Mouse (Mus musculus) brain, embryonic 14.5 days (tissue): ENCODE data around the gene Ccdc78. TPM values are rescaled to one million over a fixed set of nuclear protein-coding genes. Genes with fewer than 3 reads are reported as not detected.
A peak's percentile ranks its signal among the peaks of the same experiment; 100 is the strongest.

Source experiments
- DNase-seq: peaks from one replicate; pipeline ENCODE4 v3.0.0-alpha.2; 2011; ENCODE audit warnings: low read depth
- CTCF ChIP-seq: fragments of 200-500 bp; IDR thresholded peaks from 2 replicates; pipeline ENCODE4 v1.5.1; 2012; ENCODE audit warnings: inconsistent platforms, mild to moderate bottlenecking, moderate library complexity, borderline replicate concordance; ENCODE audit not compliant: insufficient read depth, insufficient read length; ENCODE audit errors: extremely low read depth
- POLR2A ChIP-seq: fragments of 200-500 bp; IDR thresholded peaks from 2 replicates; pipeline ENCODE4 v1.6.1; 2012; ENCODE audit warnings: mild to moderate bottlenecking, inconsistent platforms, borderline replicate concordance; ENCODE audit not compliant: poor library complexity, insufficient read depth, insufficient read length, severe bottlenecking; ENCODE audit errors: extremely low read depth
- polyA plus RNA-seq: library from polyadenylated mRNA; depleted of rRNA; stranded (reverse); fragments of >200 nt; gene quantifications from 2 replicates; pipeline ENCODE4 v1.2.3, GENCODE M21; 2012

Gene Ccdc78
- polyA plus RNA-seq, 1 experiment = 0.08 TPM

- TF ChIP-seq POLR2A = peak; percentile 82
- TF ChIP-seq CTCF = no peak
- DNase-seq = peak; percentile 99
Measured at GRCm38 (mm10) chr17:25832436-25833290, 46.3 kb downstream of the Ccdc78 start.

GRCm38 (mm10) chr17:25833291-25833663 lies 46.9 kb downstream of the Ccdc78 start, which contains the start of gene Stub1:
Gene Stub1, minus strand, starts transcription at chr17:25833404.
- TF ChIP-seq POLR2A (no peak), CTCF (no peak)
- DNase-seq = peak; percentile 93

GRCm38 (mm10) chr17:25833961-25834594 lies 47.7 kb downstream of the Ccdc78 start:
- no peak for TF ChIP-seq CTCF
- no peak for TF ChIP-seq POLR2A

GRCm38 (mm10) chr17:25834595-25835222 lies 48.3 kb downstream of the Ccdc78 start:
- no peak for DNase-seq
- TF ChIP-seq CTCF (no peak), POLR2A (no peak)

More at GRCm38 (mm10) chr17:25833961-25834594, 47.7 kb downstream of the Ccdc78 start:
- DNase-seq = no peak

GRCm38 (mm10) chr17:25835301-25835700 lies 48.9 kb downstream of the Ccdc78 start:
- no peak for DNase-seq
- TF ChIP-seq CTCF (no peak), POLR2A (no peak)

- TF ChIP-seq CTCF = no peak
- no peak for TF ChIP-seq POLR2A
- no peak for DNase-seq
Measured at GRCm38 (mm10) chr17:25835816-25836215, 49.4 kb downstream of the Ccdc78 start.

- TF ChIP-seq CTCF (no peak), POLR2A (no peak; the same call in 1 of the 2 replicates)
- DNase-seq = no peak
Measured at GRCm38 (mm10) chr17:25836397-25837075, 50.2 kb downstream of the Ccdc78 start.

- peak; percentile 90 for DNase-seq
- TF ChIP-seq CTCF (no peak), POLR2A (peak; percentile 66; the same call in 1 of the 2 replicates)
Measured at GRCm38 (mm10) chr17:25837076-25837410, 50.7 kb downstream of the Ccdc78 start, which contains the start of gene Rhbdl1. Gene Rhbdl1, minus strand, starts transcription at chr17:25837295.

- DNase-seq = peak; percentile 74
- TF ChIP-seq CTCF (no peak), POLR2A (no peak)
Measured at GRCm38 (mm10) chr17:25837533-25837932, 51.2 kb downstream of the Ccdc78 start.

GRCm38 (mm10) chr17:25838904-25839303 lies 52.5 kb downstream of the Ccdc78 start:
- TF ChIP-seq POLR2A = no peak
- no peak for TF ChIP-seq CTCF
- DNase-seq = no peak
